Comparison of ENCODE assay signal across 46 mouse cellular contexts in genomic region chr9:36494501-36495220, GRCm38 (mm10). TPM values are rescaled to one million over a fixed set of nuclear protein-coding genes. Genes with fewer than 3 reads are reported as not detected.
"Had no signal": no experiment of that assay in that cellular context is flagged by ENCODE, and none has a peak within 500 bp of the region (broad histone marks: within the 10 kb centered on the region; RNA-seq: fewer than 3 reads in every experiment).

No protein-coding gene starts in this region.

- H3K27ac ChIP-seq: limb, embryonic 10.5 days; limb, embryonic 12.5 days; limb, embryonic 13.5 days; limb, embryonic 15.5 days; liver, embryonic 12.5 days; liver, embryonic 13.5 days; liver, embryonic 14.5 days; liver, embryonic 15.5 days; lung, embryonic 15.5 days; macrophage; midbrain, embryonic 10.5 days; midbrain, embryonic 12.5 days; midbrain, embryonic 13.5 days; midbrain, embryonic 15.5 days; neural tube, embryonic 12.5 days had no signal

- H3K27me3 ChIP-seq: limb, embryonic 12.5 days; limb, embryonic 13.5 days; limb, embryonic 15.5 days; liver, embryonic 12.5 days; liver, embryonic 13.5 days; liver, embryonic 15.5 days; lung, embryonic 15.5 days; megakaryocyte, embryonic 14.5 days; midbrain, embryonic 12.5 days; midbrain, embryonic 13.5 days; midbrain, embryonic 15.5 days; neural tube, embryonic 12.5 days had no signal

- DNase-seq: left cerebral cortex, postnatal 4 days; liver; liver, embryonic 13.5 days; liver, postnatal 0 days; lung, adult 18-20 months; lung, adult 2 months; lung, embryonic 14.5 days; lung, postnatal 10 days; lung, postnatal 14 days; lung, postnatal 4 days; midbrain, embryonic 14.5 days had no signal

- H3K4me3 ChIP-seq: limb, embryonic 10.5 days; limb, embryonic 12.5 days; limb, embryonic 13.5 days; limb, embryonic 15.5 days; liver, embryonic 12.5 days; liver, embryonic 13.5 days; liver, embryonic 15.5 days; lung, embryonic 15.5 days; megakaryocyte, embryonic 14.5 days; midbrain, embryonic 10.5 days; midbrain, embryonic 12.5 days; midbrain, embryonic 13.5 days; midbrain, embryonic 15.5 days; myocyte; neural tube, embryonic 12.5 days had no signal

- H3K9ac ChIP-seq: limb, embryonic 12.5 days; limb, embryonic 13.5 days; limb, embryonic 15.5 days; liver, embryonic 12.5 days; liver, embryonic 13.5 days; liver, embryonic 14.5 days; liver, embryonic 15.5 days; liver, postnatal 0 days; lung, embryonic 14.5 days; lung, embryonic 15.5 days; midbrain, embryonic 12.5 days; midbrain, embryonic 13.5 days; midbrain, embryonic 15.5 days; neural tube, embryonic 12.5 days had no signal

- H3K36me3 ChIP-seq: limb, embryonic 10.5 days; limb, embryonic 12.5 days; limb, embryonic 13.5 days; limb, embryonic 15.5 days; liver, embryonic 12.5 days; liver, embryonic 13.5 days; liver, embryonic 15.5 days; lung, embryonic 15.5 days; midbrain, embryonic 10.5 days; midbrain, embryonic 12.5 days; midbrain, embryonic 13.5 days; midbrain, embryonic 15.5 days; neural tube, embryonic 12.5 days had no signal

- H3K4me1 ChIP-seq: limb, embryonic 10.5 days; limb, embryonic 12.5 days; limb, embryonic 13.5 days; limb, embryonic 15.5 days; liver, embryonic 12.5 days; liver, embryonic 13.5 days; liver, embryonic 15.5 days; lung, embryonic 15.5 days; megakaryocyte, embryonic 14.5 days; midbrain, embryonic 10.5 days; midbrain, embryonic 12.5 days; midbrain, embryonic 13.5 days; midbrain, embryonic 15.5 days; neural tube, embryonic 12.5 days had no signal

- H3K9me3 ChIP-seq: limb, embryonic 15.5 days; liver, embryonic 15.5 days had no signal

RNA-seq across cellular contexts. Expression of gene Gm9513, which starts 19.2 kb away (rescaled TPM):
- total RNA-seq: left cerebral cortex, postnatal 10 days; left cerebral cortex, postnatal 14 days; left cerebral cortex, postnatal 25 days; left cerebral cortex, postnatal 36 days; left cerebral cortex, postnatal 4 days; liver, adult 2 months; megakaryocyte progenitor cell, adult 5-6 weeks; megakaryocyte, adult 5-6 weeks; megakaryocyte-erythroid progenitor cell, adult 5-6 weeks; midbrain, postnatal 0 days; monocyte, adult 5-6 weeks had no signal
- polyA plus RNA-seq: limb, embryonic 10.5 days; limb, embryonic 11.5 days; limb, embryonic 12.5 days; limb, embryonic 13.5 days; limb, embryonic 14.5 days; limb, embryonic 15.5 days; liver, adult 2 months; liver, embryonic 11.5 days; liver, embryonic 12.5 days; liver, embryonic 13.5 days; liver, embryonic 14.5 days; liver, embryonic 15.5 days; liver, embryonic 16.5 days; liver, postnatal 0 days; lung, adult 2 months; lung, embryonic 14.5 days; lung, embryonic 15.5 days; lung, embryonic 16.5 days; lung, postnatal 0 days; macrophage; midbrain, embryonic 10.5 days; midbrain, embryonic 11.5 days; midbrain, embryonic 12.5 days; midbrain, embryonic 13.5 days; midbrain, embryonic 14.5 days; midbrain, embryonic 15.5 days; midbrain, embryonic 16.5 days; midbrain, postnatal 0 days; myocyte; neural tube, embryonic 11.5 days; neural tube, embryonic 12.5 days had no signal

RNA-seq across cellular contexts. Expression of gene Gm5615, which starts 47.1 kb away (rescaled TPM):
- total RNA-seq: left cerebral cortex, postnatal 10 days; left cerebral cortex, postnatal 14 days; left cerebral cortex, postnatal 25 days; left cerebral cortex, postnatal 36 days; left cerebral cortex, postnatal 4 days; liver, adult 2 months; megakaryocyte progenitor cell, adult 5-6 weeks; megakaryocyte, adult 5-6 weeks; megakaryocyte-erythroid progenitor cell, adult 5-6 weeks; midbrain, postnatal 0 days; monocyte, adult 5-6 weeks had no signal
- polyA plus RNA-seq: limb, embryonic 10.5 days; limb, embryonic 11.5 days; limb, embryonic 12.5 days; limb, embryonic 13.5 days; limb, embryonic 14.5 days; limb, embryonic 15.5 days; liver, adult 2 months; liver, embryonic 11.5 days; liver, embryonic 12.5 days; liver, embryonic 13.5 days; liver, embryonic 14.5 days; liver, embryonic 15.5 days; liver, embryonic 16.5 days; liver, postnatal 0 days; lung, adult 2 months; lung, embryonic 14.5 days; lung, embryonic 15.5 days; lung, embryonic 16.5 days; lung, postnatal 0 days; macrophage; midbrain, embryonic 10.5 days; midbrain, embryonic 11.5 days; midbrain, embryonic 12.5 days; midbrain, embryonic 13.5 days; midbrain, embryonic 14.5 days; midbrain, embryonic 15.5 days; midbrain, embryonic 16.5 days; midbrain, postnatal 0 days; myocyte; neural tube, embryonic 11.5 days; neural tube, embryonic 12.5 days had no signal
